Mouse (Mus musculus) embryonic facial prominence, embryonic 14.5 days (tissue): ENCODE measurements around the gene Qtrt2. TPM values are rescaled to one million over a fixed set of nuclear protein-coding genes. Genes with fewer than 3 reads are reported as not detected.

Experiments used
- ATAC-seq: fragments of 200-750 bp; cut with Nextera tagmentation; 2 replicates; pipeline ENCODE4 v1.8.0; 2017; ENCODE audit warnings: low read depth, moderate number of reproducible peaks, moderate TSS enrichment
- DNase-seq: peaks from one replicate; pipeline ENCODE4 v3.0.0-alpha.2; 2015; ENCODE audit warnings: low spot score
- H3K27ac ChIP-seq: fragments of 300-500 bp; sonication (generic); replicated peaks from 2 replicates; pipeline ENCODE4 v1.5.1; 2014; ENCODE audit warnings: low read depth, mild to moderate bottlenecking, low read length, moderate library complexity
- H3K27me3 ChIP-seq: fragments of 300-500 bp; sonication (generic); replicated peaks from 2 replicates; pipeline ENCODE4 v1.6.1; 2014; ENCODE audit warnings: low read length; ENCODE audit not compliant: control insufficient read depth, insufficient read depth
- H3K36me3 ChIP-seq: fragments of 300-500 bp; sonication (generic); 2 replicates; pipeline ENCODE4 v1.6.1; 2014; ENCODE audit warnings: low read length, mixed read lengths; ENCODE audit not compliant: control insufficient read depth, insufficient read depth
- H3K4me1 ChIP-seq: fragments of 300-500 bp; sonication (generic); 2 replicates; pipeline ENCODE4 v1.6.1; 2014; ENCODE audit warnings: antibody characterized with exemption, low read length; ENCODE audit not compliant: control insufficient read depth, insufficient read depth
- H3K4me2 ChIP-seq: fragments of 300-500 bp; sonication (generic); 2 replicates; pipeline ENCODE4 v1.6.1; 2014; ENCODE audit warnings: low read depth, mild to moderate bottlenecking, low read length, moderate library complexity, mixed read lengths
- H3K4me3 ChIP-seq: fragments of 300-500 bp; sonication (generic); 2 replicates; pipeline ENCODE4 v1.5.1; 2014; ENCODE audit warnings: low read depth, mild to moderate bottlenecking, low read length
- H3K9ac ChIP-seq: fragments of 300-500 bp; sonication (generic); 2 replicates; pipeline ENCODE4 v1.6.1; 2014; ENCODE audit warnings: low read depth, mild to moderate bottlenecking, low read length, moderate library complexity, mixed read lengths
- H3K9me3 ChIP-seq: fragments of 300-500 bp; sonication (generic); 2 replicates; pipeline ENCODE4 v1.6.1; 2016; ENCODE audit warnings: low read length; ENCODE audit not compliant: control insufficient read depth
- WGBS: fragments of 180-500 bp; shearing (Covaris S2); extraction: QIAGEN DNeasy Blood & Tissue Kit; methylation state at CpG from one replicate; pipeline ENCODE4 v1.1.7; 2014; 5-methylcytosine and 5-hydroxymethylcytosine counted together
- polyA plus RNA-seq: library from polyadenylated mRNA; unstranded; fragments of >200 nt; fragmentation: Nextera tagmentation; extraction: Ambion mirVana; gene quantifications from 2 replicates; pipeline ENCODE4 v1.2.1, GENCODE M21; 2014

Gene Qtrt2
- polyA plus RNA-seq, 1 experiment from 2014 or later, result 28.3 TPM

- no peak overlapping the region for H3K4me2 ChIP-seq
- H3K9ac ChIP-seq, result no peak overlapping the region
- ATAC-seq (no peak), DNase-seq (no peak)
- 0 out of 2 replicates have a peak, but pooled peaks cover 3% of the 10 kb centered on the region for H3K36me3 ChIP-seq
- no peak overlapping the region for H3K27ac ChIP-seq
- no peaks in the 10 kb centered on the region for H3K27me3 ChIP-seq
- WGBS, result 89% methylated on average over 3 of the region's 3 CpGs
- H3K4me1 ChIP-seq, result no peaks in the 10 kb centered on the region
- no peaks in the 10 kb centered on the region for H3K9me3 ChIP-seq
- H3K4me3 ChIP-seq, result no peak overlapping the region
Observed at GRCm38 (mm10) chr16:43918867-43919266, 7.7 kb downstream of the Qtrt2 start.

GRCm38 (mm10) chr16:43908881-43909280, 17.7 kb downstream of the Qtrt2 start:
- no peak overlapping the region for H3K27ac ChIP-seq
- H3K4me2 ChIP-seq, result no peak overlapping the region
- WGBS, result 90% methylated on average over 2 of the region's 2 CpGs
- H3K27me3 ChIP-seq, result no peaks in the 10 kb centered on the region
- H3K4me1 ChIP-seq, result no peaks in the 10 kb centered on the region
- H3K36me3 ChIP-seq, result peaks cover 16% of the 10 kb centered on the region
- ATAC-seq (no peak), DNase-seq (no peak)
- H3K9me3 ChIP-seq, result no peaks in the 10 kb centered on the region
- no peak overlapping the region for H3K9ac ChIP-seq
- H3K4me3 ChIP-seq, result no peak overlapping the region

GRCm38 (mm10) chr16:43900571-43900970, 26.0 kb downstream of the Qtrt2 start:
- no peak overlapping the region for H3K9ac ChIP-seq
- ATAC-seq, result no peak
- no peaks in the 10 kb centered on the region for H3K27me3 ChIP-seq
- no peaks in the 10 kb centered on the region for H3K9me3 ChIP-seq
- DNase-seq, result no peak
- no peak overlapping the region for H3K27ac ChIP-seq
- no peaks in the 10 kb centered on the region for H3K4me1 ChIP-seq
- no peak overlapping the region for H3K4me3 ChIP-seq
- no peaks in the 10 kb centered on the region for H3K36me3 ChIP-seq
- no peak overlapping the region for H3K4me2 ChIP-seq

DNA sequence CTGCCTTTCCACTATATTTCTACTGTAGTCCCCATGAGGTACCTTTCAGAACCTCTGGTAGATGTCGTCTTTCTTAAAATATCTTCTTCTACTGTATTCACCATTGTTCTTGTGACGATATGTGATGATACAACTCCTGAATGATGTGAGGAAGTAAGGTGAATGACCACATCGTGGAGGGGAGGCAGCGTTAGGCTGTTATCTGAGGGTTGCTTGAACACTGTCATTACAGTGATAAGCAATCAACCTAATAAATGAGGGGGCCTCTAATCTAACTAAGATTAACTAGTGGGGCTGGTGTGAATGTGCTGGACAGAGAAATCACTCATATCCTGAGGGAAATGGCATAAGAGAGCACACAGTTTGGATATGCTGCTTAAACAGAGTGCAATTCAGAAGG, 26.5 kb downstream of the Qtrt2 start:
- DNase-seq (no peak), ATAC-seq (no peak)
- WGBS, result 90% methylated on average over 4 of the region's 4 CpGs
- Histone ChIP-seq H3K9ac (no peak overlapping the region), H3K36me3 (no peaks in the 10 kb centered on the region), H3K4me1 (no peaks in the 10 kb centered on the region), H3K9me3 (no peaks in the 10 kb centered on the region), H3K4me3 (no peak overlapping the region), H3K27ac (no peak overlapping the region), H3K27me3 (no peaks in the 10 kb centered on the region), H3K4me2 (no peak overlapping the region)

DNA sequence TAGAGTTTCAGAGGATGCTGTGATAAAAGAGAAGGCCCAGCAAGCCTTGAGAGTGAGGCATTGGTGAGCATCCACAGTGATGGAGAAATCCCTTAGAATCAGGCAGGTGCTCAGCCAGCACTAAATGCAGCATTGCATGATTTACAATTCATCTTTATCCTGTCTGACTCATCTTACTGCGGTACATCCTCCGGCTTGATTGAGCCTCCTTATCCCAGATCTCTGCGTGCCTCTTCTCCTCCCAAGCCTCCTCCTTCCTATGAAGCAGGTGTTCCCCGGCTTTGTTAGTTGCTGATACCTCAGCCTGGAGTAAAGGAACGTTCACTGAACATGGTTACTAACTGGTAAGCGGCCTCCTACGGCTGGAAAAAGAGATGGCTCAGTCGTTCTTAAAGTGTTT, 32.1 kb downstream of the Qtrt2 start:
- WGBS, result 84% methylated on average over 8 of the region's 8 CpGs
- Histone ChIP-seq H3K9me3 (no peaks in the 10 kb centered on the region), H3K27me3 (no peaks in the 10 kb centered on the region), H3K36me3 (no peaks in the 10 kb centered on the region), H3K9ac (no peak overlapping the region), H3K4me3 (no peak overlapping the region), H3K4me1 (0 out of 2 replicates have a peak, but pooled peaks cover 7% of the 10 kb centered on the region), H3K27ac (no peak overlapping the region), H3K4me2 (no peak overlapping the region)
- DNase-seq (no peak), ATAC-seq (no peak)

GRCm38 (mm10) chr16:43890747-43891336, 35.8 kb downstream of the Qtrt2 start:
- H3K36me3 ChIP-seq, result no peaks in the 10 kb centered on the region
- peak overlapping the region; percentile 70; the same call in 1 of the 2 replicates for H3K4me3 ChIP-seq
- DNase-seq (no peak), ATAC-seq (no peak)
- H3K4me2 ChIP-seq, result peak overlapping the region; percentile 89
- H3K27me3 ChIP-seq, result no peaks in the 10 kb centered on the region
- no peak overlapping the region for H3K27ac ChIP-seq
- H3K9ac ChIP-seq, result 0 out of 2 replicates have a peak overlapping the region, but pooled peaks have one; percentile 86
- no peaks in the 10 kb centered on the region for H3K9me3 ChIP-seq
- H3K4me1 ChIP-seq, result peaks cover 17% of the 10 kb centered on the region
- 80% methylated on average over 4 of the region's 4 CpGs for WGBS

DNA sequence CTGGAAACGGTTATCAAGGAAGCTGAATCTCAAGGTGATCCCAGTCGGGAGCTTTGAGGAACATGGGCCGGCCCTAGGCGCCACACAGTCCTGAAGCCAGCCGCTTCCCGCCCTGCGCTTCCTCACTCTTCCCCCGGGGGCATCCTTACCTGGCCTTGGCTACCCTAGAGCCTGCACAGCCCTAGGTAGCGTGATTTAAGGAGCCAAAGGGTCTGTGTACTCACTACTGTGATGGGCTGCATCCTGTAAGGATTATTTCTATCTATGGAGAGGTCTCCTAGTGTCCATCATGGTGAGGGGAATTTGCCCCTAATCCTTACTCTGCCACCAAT, 36.6 kb downstream of the Qtrt2 start:
- no peak for DNase-seq
- peak overlapping the region; percentile 73 for H3K27ac ChIP-seq
- ATAC-seq, result peak; percentile 96
- H3K36me3 ChIP-seq, result no peaks in the 10 kb centered on the region
- peak overlapping the region; percentile 89 for H3K4me2 ChIP-seq
- peaks cover 17% of the 10 kb centered on the region for H3K4me1 ChIP-seq
- H3K4me3 ChIP-seq, result peak overlapping the region; percentile 70
- peak overlapping the region; percentile 86 for H3K9ac ChIP-seq
- WGBS, result 2% methylated on average over 9 of the region's 9 CpGs
- no peaks in the 10 kb centered on the region for H3K9me3 ChIP-seq
- H3K27me3 ChIP-seq, result no peaks in the 10 kb centered on the region

- peak within 1 kb of the TSS; percentile 70 for H3K4me3 ChIP-seq
- peaks cover 17% of the 10 kb centered on the region for H3K4me1 ChIP-seq
- ATAC-seq (peak; percentile 100), DNase-seq (peak; percentile 100)
- peak within 1 kb of the TSS; percentile 73 for H3K27ac ChIP-seq
- peak within 1 kb of the TSS; percentile 86 for H3K9ac ChIP-seq
- under 1% methylated on average over 32 of the region's 33 CpGs for WGBS
- H3K9me3 ChIP-seq, result no peaks in the 10 kb centered on the region
- H3K36me3 ChIP-seq, result no peaks in the 10 kb centered on the region
- H3K27me3 ChIP-seq, result no peaks in the 10 kb centered on the region
- H3K4me2 ChIP-seq, result peak within 1 kb of the TSS; percentile 89
Observed at GRCm38 (mm10) chr16:43889208-43890004, 37.2 kb downstream of the Qtrt2 start, which contains the start of gene Ccdc191. Gene Ccdc191, plus strand, starts transcription at chr16:43889800.
